Mouse (Mus musculus) adrenal gland (tissue): Measurements from ENCODE around the gene Ldha.
"Not testable (repeated sequence)": the region's sequence is repeated elsewhere in the genome, so short reads cannot be mapped to it uniquely, and the experiment has no call there.

Experiments
- intact Hi-C: fragments of 180-260 bp; cut with DNase I; formaldehyde crosslinking; loops from one replicate; pipeline ENCODE4 v1.15.1; 2025
- long read RNA-seq, 2 experiments: library from polyadenylated mRNA; unstranded; transcript quantifications; one replicate each; pipeline ENCODE4 v2.0.0; 2020; ENCODE audit warnings: borderline replicate concordance in 1 of 2; ENCODE audit not compliant: insufficient replicate concordance in 1 of 2

The Ldha gene
- long read RNA-seq, experiment 1, transcript Ldha-202 (8 exons, 1,588 nt) = major isoform, 232 of 241 reads
- long read RNA-seq, experiment 1, partial matches to known transcripts = 6 of 241 reads
- long read RNA-seq, experiment 1, other reads (novel, unspliced or antisense) = 3 of 241 reads
- long read RNA-seq, experiment 2, transcript Ldha-202 (8 exons, 1,588 nt) = major isoform, 401 of 425 reads
- long read RNA-seq, experiment 2, partial matches to known transcripts = 13 of 425 reads
- long read RNA-seq, experiment 2, other reads (novel, unspliced or antisense) = 11 of 425 reads

DNA sequence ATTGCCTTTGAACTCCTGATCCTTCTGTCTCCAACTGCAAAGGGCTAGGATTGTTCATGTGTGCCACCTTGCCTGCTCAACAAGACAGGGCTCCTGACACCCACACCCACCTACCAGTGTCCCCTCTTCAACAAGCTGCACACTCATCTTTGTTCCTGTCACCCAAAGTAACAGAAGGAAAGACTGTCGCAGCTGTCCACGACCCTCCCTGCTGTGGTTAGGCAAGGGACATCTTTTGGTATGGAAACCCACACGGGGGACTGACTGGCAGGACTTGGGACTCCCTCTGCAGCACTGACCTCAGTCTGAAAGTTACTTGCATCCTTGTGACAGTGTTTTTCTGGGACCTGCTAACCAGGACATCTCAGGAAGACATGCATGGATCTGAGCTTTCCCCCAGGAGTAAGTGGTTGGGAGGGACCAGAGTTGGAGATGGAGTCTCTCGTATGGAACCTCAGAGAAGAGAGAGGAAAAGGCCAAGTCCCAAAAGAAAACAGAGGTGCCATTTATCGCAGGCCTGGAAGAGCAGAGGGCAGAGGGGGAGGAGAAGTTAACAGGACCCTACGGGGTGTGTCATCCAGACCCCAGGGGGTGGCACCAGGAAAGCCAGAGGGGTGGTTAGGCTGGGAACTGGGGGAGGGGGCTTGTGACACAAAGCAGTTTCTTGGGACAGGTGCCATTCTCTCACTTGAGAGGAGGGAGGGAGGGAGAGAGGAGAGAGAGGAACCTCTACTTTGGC is at the start of gene Ldha:
Gene Ldha, plus strand, starts transcription at position 689 of the 739 bp plus-strand sequence.
- intact Hi-C loops = no loop called here

DNA sequence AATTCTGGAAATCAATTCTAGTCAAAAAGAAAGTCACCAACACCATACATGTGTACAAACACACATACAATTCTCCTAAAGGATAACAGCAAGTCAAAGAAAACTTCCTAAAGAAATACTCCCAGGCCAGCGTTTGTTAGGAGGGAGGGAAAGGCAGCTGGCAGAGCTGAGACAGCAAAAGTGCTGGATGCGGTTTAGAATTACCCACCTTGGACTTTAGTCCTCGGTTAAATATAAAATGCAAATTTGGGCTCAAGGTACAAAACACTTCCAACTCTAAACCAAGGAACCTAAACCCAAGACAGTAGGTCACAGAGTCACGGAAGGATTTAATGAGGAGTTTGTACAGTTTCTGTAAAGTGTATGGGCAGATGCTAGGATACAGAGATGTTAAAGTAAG is 47.4 kb upstream of the Ldha start:
- intact Hi-C loops = loop anchor here (10.0 kb wide), 1 partner anchor 221 kb away; no protein-coding TSS in a partner anchor

DNA sequence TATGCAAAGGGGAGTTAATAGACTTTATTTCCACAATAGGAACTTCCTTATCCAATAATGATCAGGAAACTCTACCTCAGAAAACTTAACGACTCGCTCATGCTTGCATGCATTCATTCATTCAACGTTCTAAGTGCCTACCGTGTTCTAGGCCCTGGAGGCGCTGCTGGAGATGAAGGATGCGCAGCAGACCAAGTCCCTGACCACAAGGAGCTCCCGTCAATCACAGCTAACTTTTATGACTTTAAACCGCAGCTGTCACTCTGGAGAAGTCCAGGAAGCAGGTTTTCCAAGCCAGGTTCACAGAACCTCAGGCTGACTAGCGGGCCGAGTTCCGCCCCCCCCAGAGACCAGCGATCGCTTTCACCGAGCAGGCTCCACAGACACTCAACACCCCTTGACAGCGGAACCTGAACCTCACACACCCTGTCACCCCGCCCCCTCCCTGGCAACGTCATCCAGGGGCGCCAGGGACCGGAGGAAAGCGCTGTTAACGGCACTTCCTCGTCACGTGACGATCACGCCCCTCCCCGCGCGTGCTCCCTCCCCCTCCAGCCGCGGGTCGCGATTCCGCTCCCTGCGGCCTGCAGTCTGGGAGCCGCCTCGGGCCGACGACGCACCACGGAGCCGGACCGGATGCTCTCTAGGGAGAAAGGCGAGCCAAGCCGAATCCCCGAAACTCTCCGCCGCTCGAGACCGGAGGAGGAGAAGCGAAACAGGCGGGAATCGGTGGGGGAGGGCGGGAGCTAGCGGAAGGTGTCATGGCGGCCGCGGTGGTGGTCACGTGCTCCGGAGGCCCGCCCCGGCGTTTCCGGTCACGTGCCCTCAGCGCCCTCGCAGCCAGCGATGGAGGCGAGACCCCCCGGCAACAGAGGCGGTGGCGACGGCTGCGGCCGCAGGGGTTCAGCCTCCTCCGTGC is 45.7 kb upstream of the Ldha start, which contains the start of the genes Hps5 and Gtf2h1:
Gene Hps5, minus strand, starts transcription at position 778 of the 919 bp plus-strand sequence.
Gene Gtf2h1, plus strand, starts transcription at position 817 of the 919 bp plus-strand sequence.
- intact Hi-C loops = loop anchor here (5.0 to 10.0 kb wide), 2 partner anchors 52 to 219 kb away; no protein-coding TSS in a partner anchor

DNA sequence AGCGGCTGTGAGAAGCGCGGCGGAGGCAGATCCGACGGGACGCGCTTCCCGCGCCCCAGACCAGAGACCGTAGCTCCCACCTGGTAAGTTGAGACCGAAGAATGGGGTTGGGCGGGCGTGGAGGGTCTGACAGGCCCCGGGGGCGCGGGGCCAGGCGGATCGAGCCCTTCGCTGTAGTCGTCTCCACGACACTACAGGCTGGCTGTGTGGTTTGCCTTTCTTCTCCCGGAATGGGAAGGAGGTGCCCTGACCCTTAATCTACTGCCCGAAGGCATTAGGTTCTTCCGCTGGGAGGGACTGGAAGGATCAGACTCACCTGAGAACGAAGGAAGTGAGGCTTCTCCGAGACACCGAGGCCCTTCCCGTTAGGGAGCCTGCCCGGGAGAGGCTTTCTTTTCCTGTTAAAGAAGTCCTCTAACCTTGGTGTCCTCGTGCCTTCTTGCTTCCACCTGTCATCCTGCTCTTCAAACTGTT is 45.0 kb upstream of the Ldha start:
- intact Hi-C loops = loop anchor here (5.0 to 10.0 kb wide), 2 partner anchors 51 to 219 kb away; no protein-coding TSS in a partner anchor

DNA sequence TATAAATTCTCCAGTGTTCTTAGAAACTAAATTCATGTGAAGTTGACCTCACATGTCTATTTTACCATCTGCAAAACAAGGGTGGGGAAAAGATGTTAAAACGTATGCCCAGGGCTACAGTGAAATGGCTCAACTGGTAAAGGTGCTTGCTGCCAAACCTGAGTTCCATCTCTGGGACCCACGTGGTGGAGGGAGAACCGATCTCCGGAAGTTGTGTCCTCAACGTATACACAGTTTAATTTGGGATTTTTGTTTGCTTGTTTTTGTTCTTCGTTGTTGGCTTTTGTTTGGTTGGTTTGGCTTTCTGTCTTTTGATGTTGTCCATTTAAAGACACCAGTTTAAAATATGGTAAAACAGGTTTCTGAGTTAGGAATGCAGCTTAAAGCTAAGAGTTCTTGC is 44.5 kb upstream of the Ldha start:
- intact Hi-C loops = loop anchor here (5.0 to 10.0 kb wide), 2 partner anchors 51 to 218 kb away; no protein-coding TSS in a partner anchor

DNA sequence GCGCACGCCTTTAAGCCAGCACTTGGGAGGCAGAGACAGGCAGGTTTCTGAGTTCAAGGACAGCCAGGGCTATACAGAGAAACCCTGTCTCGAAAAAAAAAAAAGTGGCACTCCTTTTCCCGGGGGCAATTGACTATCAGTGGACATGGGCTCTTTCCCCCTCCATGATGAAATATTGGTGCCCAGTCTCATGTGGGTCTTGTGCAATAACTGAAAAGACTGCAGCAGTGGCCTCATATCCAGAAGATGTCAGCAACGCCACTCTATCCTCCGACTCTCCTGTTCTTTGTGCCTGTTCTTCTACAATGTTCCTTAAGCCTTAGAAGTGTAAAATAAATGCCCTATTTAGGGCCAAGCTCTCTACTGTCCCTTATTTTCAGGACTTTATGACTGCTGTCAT is 30.9 kb upstream of the Ldha start:
- intact Hi-C loops = no loop called here

DNA sequence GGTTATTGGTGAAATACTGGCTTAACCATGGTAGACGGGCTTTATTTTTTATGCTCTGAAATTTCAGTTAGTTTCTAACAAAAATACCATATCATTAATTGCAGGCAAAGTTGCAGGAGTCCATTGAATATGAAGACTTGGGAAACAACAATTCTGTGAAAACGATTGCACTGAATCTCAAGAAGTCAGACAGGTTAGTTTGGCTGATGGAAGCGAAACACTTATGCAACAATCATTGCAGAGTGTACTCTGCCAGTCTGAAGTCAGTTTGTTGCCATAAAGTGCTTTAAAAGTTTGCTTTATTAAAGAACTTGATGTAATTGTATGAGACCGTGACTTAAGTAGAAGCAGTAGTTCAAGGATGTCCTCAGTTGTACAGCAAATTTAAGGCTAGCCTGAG is 27.3 kb upstream of the Ldha start:
- intact Hi-C loops = no loop called here

DNA sequence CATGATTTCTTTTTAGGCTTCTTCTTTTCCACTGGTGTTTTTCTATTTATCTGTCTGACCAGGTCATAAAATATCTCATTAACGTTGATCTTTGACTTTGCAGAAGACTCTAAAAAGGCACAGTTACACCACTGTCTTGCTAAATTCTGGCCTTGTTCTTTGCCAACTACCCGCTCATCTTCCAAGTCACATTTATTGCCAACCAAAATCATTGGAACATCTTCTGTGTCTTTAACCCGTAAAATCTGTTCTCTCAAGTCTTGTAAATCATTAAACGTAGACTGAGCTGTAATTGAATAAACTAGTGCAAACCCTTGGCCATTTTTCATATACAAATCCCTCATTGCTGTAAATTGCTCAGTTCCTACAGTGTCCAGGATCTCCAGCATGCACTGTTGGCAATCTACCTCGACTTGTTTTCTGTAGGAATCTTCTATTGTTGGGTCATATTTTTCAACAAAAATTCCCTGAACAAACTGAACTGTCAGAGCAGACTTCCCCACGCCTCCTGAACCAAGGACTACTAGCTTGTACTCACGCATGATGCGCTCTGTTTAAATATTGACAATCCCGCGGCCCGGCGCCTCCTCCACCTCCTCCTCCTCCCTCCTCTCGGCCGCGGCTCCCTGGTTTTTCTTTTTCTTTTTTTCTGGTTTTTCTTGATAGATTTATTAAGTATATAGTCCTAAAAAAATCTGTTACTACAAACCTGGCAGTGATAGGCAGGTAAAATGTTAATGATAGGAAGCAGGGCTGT is 20.2 kb upstream of the Ldha start:
- intact Hi-C loops = not testable (repeated sequence)

DNA sequence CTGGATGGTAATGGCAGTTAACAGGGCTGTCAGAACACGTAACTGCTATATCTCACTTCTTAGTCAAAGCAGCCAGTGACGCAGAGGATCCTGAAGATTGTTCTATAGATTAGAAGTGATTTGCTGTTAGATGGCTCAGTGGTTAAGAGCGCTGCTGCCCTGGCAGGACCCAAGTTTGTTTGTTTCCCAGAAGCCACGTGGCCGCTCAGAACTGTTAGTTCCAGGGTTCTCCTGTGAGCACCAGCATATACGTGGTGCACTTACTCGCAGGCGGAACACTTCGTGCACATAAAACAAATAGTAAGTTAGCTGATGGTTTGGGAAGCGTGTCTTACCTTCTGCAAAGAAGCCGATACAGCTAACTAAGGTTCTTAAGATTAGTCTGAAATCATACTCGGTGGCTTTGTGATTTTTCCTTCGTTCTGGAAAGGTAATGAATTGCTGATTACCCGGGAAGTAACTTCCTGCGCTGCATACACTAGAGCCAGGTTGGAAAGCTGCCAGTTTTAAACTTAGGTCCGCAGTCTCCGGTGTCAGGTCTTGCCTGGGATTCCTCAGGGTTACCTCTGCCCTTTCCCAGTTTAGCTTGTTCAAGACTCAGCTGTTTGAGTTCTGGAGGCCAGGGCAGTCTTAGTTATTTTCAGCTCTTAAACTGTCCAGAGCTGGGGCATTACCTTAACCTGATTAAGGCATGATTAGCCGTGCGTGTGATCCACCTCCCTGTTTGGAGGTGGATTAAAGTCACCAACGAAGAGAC is 14.1 kb upstream of the Ldha start:
- intact Hi-C loops = no loop called here

DNA sequence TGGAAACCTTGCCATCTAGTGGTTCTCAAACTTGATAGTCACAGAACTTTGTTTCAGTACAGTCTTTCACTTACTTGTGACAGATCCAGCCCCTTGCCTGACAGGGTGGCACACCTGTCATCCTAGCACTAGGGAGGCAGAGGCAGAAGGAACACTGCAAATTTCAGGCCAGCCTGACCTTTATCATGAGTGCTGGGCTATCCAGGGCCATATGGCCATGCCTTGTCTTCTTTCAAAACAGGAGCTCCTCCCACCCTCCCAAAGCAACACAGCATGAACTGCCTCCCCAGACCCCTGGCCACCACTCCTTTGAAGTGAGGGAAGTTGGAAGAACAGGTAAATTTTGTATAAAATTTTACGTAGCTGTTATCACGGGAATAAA is 13.5 kb upstream of the Ldha start:
- intact Hi-C loops = no loop called here

DNA sequence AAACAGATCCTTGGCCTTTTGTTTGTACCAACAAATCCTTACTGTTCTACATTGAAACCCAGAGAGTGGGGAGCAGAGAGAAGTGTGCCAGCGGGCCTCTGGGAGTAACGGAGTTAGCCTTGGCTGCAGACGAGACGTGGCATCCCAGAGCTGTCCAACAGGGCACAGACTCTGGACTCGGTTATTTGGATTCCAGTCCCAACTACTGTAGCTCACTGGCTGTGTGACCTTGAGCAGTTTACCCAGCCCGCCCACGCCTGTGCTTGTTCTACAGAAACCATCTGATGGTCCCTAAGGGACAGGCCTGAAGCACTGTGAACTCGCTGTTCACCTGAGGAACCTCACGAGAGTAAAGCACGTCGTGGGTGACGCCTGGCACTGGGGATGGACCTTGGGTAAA is 11.4 kb upstream of the Ldha start:
- intact Hi-C loops = no loop called here

DNA sequence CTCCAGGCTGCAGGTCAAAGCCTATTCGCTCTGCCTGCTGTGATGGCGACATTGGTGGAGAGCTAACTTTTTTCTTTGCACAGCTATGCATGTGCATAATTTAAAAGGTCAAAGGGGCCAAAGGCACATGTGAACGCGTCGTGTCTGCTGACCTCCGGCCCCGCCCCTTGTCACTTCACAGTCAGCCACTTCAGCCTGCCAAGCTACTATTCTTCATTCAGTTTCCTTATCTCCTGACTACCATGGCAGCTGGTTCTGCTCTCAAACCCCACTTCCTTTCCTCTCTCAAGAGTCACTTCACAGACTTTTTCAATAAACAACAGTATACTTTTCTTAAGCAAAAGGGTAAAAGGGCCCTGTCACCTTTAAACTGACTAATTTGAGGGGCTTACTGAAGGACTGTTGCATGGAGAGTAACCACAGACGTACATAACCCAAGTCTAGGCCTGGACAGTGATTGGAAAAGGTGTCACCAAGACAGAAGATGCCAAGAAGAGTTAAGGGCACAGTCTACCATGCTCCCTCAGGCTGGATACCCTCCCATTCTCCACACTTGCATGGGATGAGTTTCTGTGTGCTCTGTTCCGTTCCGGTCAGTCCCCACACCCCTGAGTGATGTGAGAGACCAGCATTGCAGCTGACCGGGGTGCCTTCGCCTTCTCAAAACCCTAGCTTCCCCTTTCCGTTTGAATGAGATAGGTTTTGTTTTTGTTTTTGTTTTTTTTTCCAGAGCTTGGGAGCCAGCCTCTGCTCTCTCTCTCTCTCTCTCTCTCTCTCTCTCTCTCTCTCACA is 10.3 kb upstream of the Ldha start:
- intact Hi-C loops = no loop called here

DNA sequence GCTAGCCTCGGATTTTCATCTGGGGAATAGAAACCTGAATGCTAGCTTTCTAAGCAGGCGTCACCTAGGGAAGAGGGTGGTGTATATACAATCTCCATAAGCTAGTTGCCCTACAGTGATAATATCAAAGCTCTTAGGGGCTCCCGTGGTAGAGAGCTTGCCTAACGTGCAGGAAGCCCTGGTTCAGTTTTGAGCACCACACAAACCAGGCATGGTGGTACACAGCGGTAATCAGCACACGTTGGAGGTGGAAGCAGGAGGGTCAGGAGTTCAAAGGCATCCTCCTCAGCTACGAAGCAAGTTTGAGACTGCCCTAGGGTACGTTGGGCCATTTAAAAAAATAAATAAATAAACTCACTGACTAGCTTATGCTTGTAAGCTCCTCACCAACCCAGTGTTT is 9.6 kb upstream of the Ldha start:
- intact Hi-C loops = no loop called here

DNA sequence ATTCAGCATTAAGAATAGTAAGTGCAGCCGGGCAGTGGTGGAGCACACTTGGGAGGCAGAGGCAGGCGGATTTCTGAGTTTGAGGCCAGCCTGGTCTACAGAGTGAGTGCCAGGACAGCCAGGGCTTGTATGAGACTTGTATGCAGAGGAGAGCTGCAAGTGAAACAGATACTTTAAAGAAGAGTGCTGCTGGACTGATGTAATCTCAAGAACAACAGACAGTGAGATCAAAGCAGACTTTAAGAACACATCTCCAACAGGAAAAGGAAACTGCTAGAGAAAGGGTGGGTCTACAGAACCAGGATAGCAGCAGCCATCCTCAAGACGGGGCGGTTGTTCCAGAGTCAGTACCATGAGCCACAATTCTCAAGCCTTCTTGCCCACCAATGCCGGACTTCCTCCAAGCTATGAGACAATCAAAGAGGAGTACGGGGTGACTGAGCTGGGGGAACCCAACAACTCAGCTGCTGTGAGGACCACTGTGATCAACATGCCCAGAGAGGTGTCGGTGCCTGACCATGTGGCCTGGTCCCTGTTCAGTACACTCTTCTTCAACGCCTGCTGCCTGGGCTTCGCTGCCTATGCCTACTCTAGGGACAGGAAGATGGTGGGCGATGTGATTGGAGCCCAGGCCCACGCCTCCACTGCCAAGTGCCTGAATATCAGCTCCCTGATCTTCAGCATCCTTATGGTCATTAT is 9.0 kb upstream of the Ldha start:
- intact Hi-C loops = not testable (repeated sequence)

DNA sequence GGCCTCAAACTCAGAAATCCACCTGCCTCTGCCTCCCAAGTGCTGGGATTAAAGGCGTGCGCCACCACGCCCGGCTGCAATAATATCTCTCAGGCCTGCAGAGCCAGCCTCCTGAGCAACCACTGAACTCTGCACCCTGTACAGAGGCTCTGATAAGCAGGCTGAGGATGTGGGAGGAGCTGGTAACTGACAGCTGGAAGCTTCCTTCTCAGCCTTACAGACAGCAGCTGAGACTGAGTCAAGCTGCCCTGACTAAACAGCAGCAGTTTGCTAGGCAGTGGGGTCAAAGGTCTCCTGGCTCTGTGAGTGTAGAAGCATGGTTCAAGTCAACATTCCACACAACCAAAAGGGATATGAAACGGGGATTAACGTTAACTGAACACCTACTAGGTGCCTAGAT is 8.0 kb upstream of the Ldha start:
- intact Hi-C loops = no loop called here

DNA sequence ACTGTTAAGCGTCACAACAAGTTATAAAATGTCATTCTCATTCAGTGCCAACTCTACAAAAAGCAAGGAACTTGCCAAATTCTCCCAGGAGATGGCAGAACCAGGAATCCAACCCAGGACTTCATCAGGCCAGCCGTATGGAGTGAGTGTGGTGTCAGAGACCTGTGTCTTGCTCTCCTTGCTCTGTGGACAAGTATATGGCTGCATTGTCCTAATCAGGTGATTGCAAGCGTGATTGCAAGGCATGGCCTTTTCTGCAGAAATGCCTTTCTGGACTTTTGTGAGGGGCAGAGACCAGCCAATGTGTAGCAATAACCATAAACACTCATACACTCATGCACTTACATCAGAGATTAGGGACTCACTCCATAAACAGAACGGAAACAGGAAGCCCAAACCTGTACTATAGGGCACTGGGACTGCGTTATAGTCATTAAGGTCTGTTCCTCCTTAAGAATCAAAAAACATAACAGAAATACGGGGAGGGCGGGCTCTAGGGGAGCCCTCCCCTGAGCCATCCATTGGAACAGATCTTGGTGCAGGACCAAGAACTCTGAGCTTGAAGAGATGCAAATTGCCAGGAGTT is 7.5 kb upstream of the Ldha start:
- intact Hi-C loops = no loop called here

DNA sequence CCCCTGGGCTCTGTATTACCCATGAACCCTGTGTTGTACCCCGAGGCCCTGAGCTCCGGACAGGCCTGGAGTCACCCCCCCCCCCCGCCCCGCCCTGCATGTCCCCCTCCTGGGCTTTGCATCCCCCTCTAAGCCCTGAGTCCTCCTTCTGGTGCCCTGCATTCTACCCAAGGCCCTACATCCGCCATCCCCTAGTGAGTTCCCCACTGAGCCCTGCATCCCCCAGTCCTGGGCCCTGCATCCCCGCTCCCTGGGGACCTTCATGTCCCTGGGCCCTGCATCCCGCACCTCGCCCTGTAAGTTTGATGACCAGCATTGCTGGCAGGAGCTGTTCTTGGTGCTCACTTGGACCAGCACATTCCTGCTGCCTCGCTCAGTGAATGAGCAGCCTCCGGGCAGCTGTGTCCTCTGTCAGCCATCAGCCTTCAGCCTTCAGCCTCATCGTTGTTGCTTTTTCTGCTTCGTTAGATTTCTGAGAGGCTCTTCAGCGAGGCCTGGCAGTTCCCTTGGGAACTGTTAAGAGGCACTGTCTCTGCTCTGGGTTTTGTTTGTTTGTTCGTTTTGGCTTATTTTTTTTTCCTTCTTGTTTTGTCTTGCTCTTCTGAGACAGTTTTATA is 6.2 kb upstream of the Ldha start:
- intact Hi-C loops = no loop called here

DNA sequence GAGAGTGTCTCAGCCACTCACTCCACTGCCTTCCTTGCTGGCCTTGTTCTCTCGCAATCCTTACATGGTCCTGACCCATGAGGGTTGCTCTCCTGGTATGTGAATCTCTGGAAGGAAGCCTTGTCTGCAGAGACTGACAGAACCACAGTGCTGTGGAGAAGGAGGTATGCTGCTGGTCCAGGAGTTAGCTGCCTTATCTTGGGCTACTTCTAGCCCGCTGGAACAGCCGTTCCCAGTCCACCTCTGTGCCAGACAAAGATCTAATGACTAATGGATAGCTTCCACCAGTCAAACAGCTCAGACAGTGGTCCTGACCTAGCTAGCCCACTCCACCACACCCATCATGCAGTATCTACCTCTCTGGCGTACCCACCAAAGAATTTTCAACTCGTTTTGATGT is 4.9 kb upstream of the Ldha start:
- intact Hi-C loops = no loop called here
